Mouse (Mus musculus) olfactory bulb, adult 2 months (tissue): Measurements from ENCODE around the gene Gngt2.

Experiments used
- CTCF ChIP-seq: fragments of 200-500 bp; IDR thresholded peaks from 2 replicates; pipeline ENCODE4 v1.5.1; 2012; ENCODE audit warnings: low read depth, mild to moderate bottlenecking, low read length, moderate library complexity; ENCODE audit not compliant: insufficient read depth
- POLR2A ChIP-seq: fragments of 200-500 bp; IDR thresholded peaks from 2 replicates; pipeline ENCODE4 v1.6.1; 2012; ENCODE audit warnings: mild to moderate bottlenecking, low read depth, low read length, moderate library complexity; ENCODE audit not compliant: insufficient read depth

- no peak for TF ChIP-seq CTCF
- TF ChIP-seq POLR2A: no peak
These were observed 7.9 kb downstream of the Gngt2 start for GRCm38 (mm10) chr11:95844935-95845334.
